In genomic region chr5:137611245-137611602, GRCm38 (mm10) we compare ENCODE assay signal across 7 mouse cellular contexts. TPM values are rescaled to one million over a fixed set of nuclear protein-coding genes. Genes with fewer than 3 reads are reported as not detected.
DNase-seq lines count a peak whose midpoint lies in the region; ATAC-seq lines count a peak whose summit lies in the region.

No protein-coding gene starts in this region.

- H3K4me1 ChIP-seq in embryonic facial prominence, embryonic 14.5 days (ENCODE audit: control insufficient read depth, insufficient read depth, low read length), result peaks cover 53% of the 10 kb centered on the region
- H3K4me1 ChIP-seq in limb, embryonic 12.5 days (replicated peaks), result peaks cover 65% of the 10 kb centered on the region
- peaks cover 11% of the 10 kb centered on the region for H3K4me1 ChIP-seq in neural tube, embryonic 11.5 days (ENCODE audit: control insufficient read depth, insufficient read depth, low read length)

- ATAC-seq in embryonic facial prominence, embryonic 14.5 days (ENCODE audit: low read depth), result peak; percentile 83
- peak; percentile 39 for ATAC-seq in limb, embryonic 12.5 days (ENCODE audit: insufficient number of reproducible peaks, insufficient read depth, low FRiP score, low TSS enrichment, low read depth)
- no peak for ATAC-seq in neural tube, embryonic 11.5 days (ENCODE audit: insufficient read depth, low FRiP score, low TSS enrichment)
- ATAC-seq in erythroid progenitor cell, adult 5-6 weeks (replicated peaks; ENCODE audit: low FRiP score, poor library complexity, severe bottlenecking), result no peak

- peak overlapping the region; percentile 55 for H3K9ac ChIP-seq in embryonic facial prominence, embryonic 14.5 days (ENCODE audit: low read depth, low read length)
- peak overlapping the region; percentile 56 for H3K9ac ChIP-seq in limb, embryonic 12.5 days (replicated peaks)
- peak overlapping the region; percentile 41; the same call in 1 of the 2 replicates for H3K9ac ChIP-seq in neural tube, embryonic 11.5 days (ENCODE audit: low read length)

- H3K9me3 ChIP-seq in embryonic facial prominence, embryonic 14.5 days (ENCODE audit: control insufficient read depth, low read length), result no peaks in the 10 kb centered on the region
- H3K9me3 ChIP-seq in limb, embryonic 12.5 days, result no peaks in the 10 kb centered on the region
- no peaks in the 10 kb centered on the region for H3K9me3 ChIP-seq in neural tube, embryonic 11.5 days (ENCODE audit: control insufficient read depth, low read length)

- DNase-seq in adrenal gland, adult 8-10 months, result peak; percentile 68
- DNase-seq in embryonic facial prominence, embryonic 14.5 days (ENCODE audit: low spot score), result peak; percentile 90
- DNase-seq in heart, postnatal 36 days, result peak; percentile 59 to 71
- peak; percentile 64 for DNase-seq in neural tube, embryonic 11.5 days (ENCODE audit: low spot score)
- no peak for DNase-seq in right cerebral cortex, postnatal 36 days (ENCODE audit: low spot score in 2 of 2)

- H3K36me3 ChIP-seq in embryonic facial prominence, embryonic 14.5 days (ENCODE audit: control insufficient read depth, insufficient read depth, low read length), result peaks cover 20% of the 10 kb centered on the region
- H3K36me3 ChIP-seq in limb, embryonic 12.5 days, result peaks cover 20% of the 10 kb centered on the region
- H3K36me3 ChIP-seq in neural tube, embryonic 11.5 days (ENCODE audit: control insufficient read depth, insufficient read depth, low read length), result no peaks in the 10 kb centered on the region; the same call in 1 of the 2 replicates

- H3K4me3 ChIP-seq in embryonic facial prominence, embryonic 14.5 days (ENCODE audit: low read depth, low read length), result peak overlapping the region; percentile 35
- peak overlapping the region; percentile 43 for H3K4me3 ChIP-seq in limb, embryonic 12.5 days (replicated peaks)
- 0 out of 2 replicates have a peak overlapping the region, but pooled peaks have one; percentile 10 for H3K4me3 ChIP-seq in neural tube, embryonic 11.5 days (ENCODE audit: low read depth, low read length)

- peak overlapping the region; percentile 62 for H3K4me2 ChIP-seq in embryonic facial prominence, embryonic 14.5 days (ENCODE audit: low read depth, low read length)
- H3K4me2 ChIP-seq in limb, embryonic 12.5 days, result peak overlapping the region; percentile 72
- H3K4me2 ChIP-seq in neural tube, embryonic 11.5 days (ENCODE audit: low read depth), result peak overlapping the region; percentile 32

- 7% methylated on average over 6 of the region's 6 CpGs for WGBS in embryonic facial prominence, embryonic 14.5 days
- 2% methylated on average over 6 of the region's 6 CpGs for WGBS in limb, embryonic 12.5 days
- 22% methylated on average over 6 of the region's 6 CpGs for WGBS in neural tube, embryonic 11.5 days

- intact Hi-C loops in heart, postnatal 36 days (cut with DNase I), result no loop called here

- H3K27me3 ChIP-seq in embryonic facial prominence, embryonic 14.5 days (replicated peaks; ENCODE audit: control insufficient read depth, insufficient read depth, low read length), result no peaks in the 10 kb centered on the region
- no peaks in the 10 kb centered on the region for H3K27me3 ChIP-seq in limb, embryonic 12.5 days
- H3K27me3 ChIP-seq in neural tube, embryonic 11.5 days (ENCODE audit: control insufficient read depth, insufficient read depth, low read length), result 0 out of 2 replicates have a peak, but pooled peaks cover 2% of the 10 kb centered on the region

- peak overlapping the region; percentile 97 for H3K27ac ChIP-seq in embryonic facial prominence, embryonic 14.5 days (replicated peaks; ENCODE audit: low read depth, low read length)
- peak overlapping the region; percentile 99 for H3K27ac ChIP-seq in limb, embryonic 12.5 days
- peak overlapping the region; percentile 83 for H3K27ac ChIP-seq in neural tube, embryonic 11.5 days (ENCODE audit: low read depth, low read length)

RNA-seq across cellular contexts. Expression of gene Pcolce, which starts 2.4 kb away (rescaled TPM):
- 1,000 to 10,000 TPM; 1,036 to 1,320 (median 1,219) TPM for total RNA-seq in adrenal gland, adult 8-10 months (2022)
- 242 and 292 TPM in 2 replicates for polyA plus RNA-seq in embryonic facial prominence, embryonic 14.5 days (2014; fragmentation: Nextera tagmentation; extraction: Ambion mirVana)
- total RNA-seq in heart, postnatal 36 days (2021), result 10 to 100 TPM; 58.1 to 65.1 TPM
- polyA plus RNA-seq in limb, embryonic 12.5 days (2016; fragmentation: Nextera tagmentation; extraction: Ambion mirVana), result 128 and 135 TPM in 2 replicates
- polyA plus RNA-seq in neural tube, embryonic 11.5 days (2014; fragmentation: Nextera tagmentation; extraction: Ambion mirVana), result 75.5 and 91.9 TPM in 2 replicates
- total RNA-seq in erythroid progenitor cell, adult 5-6 weeks (2015; ENCODE audit: low replicate concordance), result 1.7 and 3.2 TPM in 2 replicates
- total RNA-seq in erythroid progenitor cell, adult 5-6 weeks (2017; ENCODE audit: low replicate concordance), result 1.0 TPM in 1 of 2 replicates, not detected in the other

RNA-seq across cellular contexts. Expression of gene Mospd3, which starts 10.4 kb away (rescaled TPM):
- 10 to 100 TPM; 42.2 to 65.0 (median 52.4) TPM for total RNA-seq in adrenal gland, adult 8-10 months (2022)
- 43.0 and 45.6 TPM in 2 replicates for polyA plus RNA-seq in embryonic facial prominence, embryonic 14.5 days (2014; fragmentation: Nextera tagmentation; extraction: Ambion mirVana)
- 10 to 100 TPM; 16.5 to 16.8 TPM for total RNA-seq in heart, postnatal 36 days (2021)
- polyA plus RNA-seq in limb, embryonic 12.5 days (2016; fragmentation: Nextera tagmentation; extraction: Ambion mirVana), result 21.1 and 28.5 TPM in 2 replicates
- polyA plus RNA-seq in neural tube, embryonic 11.5 days (2014; fragmentation: Nextera tagmentation; extraction: Ambion mirVana), result 27.8 and 28.5 TPM in 2 replicates
- 36.9 and 44.3 TPM in 2 replicates for total RNA-seq in erythroid progenitor cell, adult 5-6 weeks (2015; ENCODE audit: low replicate concordance)
- 8.5 TPM in 1 of 2 replicates, not detected in the other for total RNA-seq in erythroid progenitor cell, adult 5-6 weeks (2017; ENCODE audit: low replicate concordance)

RNA-seq across cellular contexts. Expression of gene Fbxo24, which starts 17.6 kb away (rescaled TPM):
- 1 to 10 TPM in 3 of 4 experiments, under 1 TPM in 1; 0.90 to 5.5 (median 3.0) TPM for total RNA-seq in adrenal gland, adult 8-10 months (2022)
- 0.10 and 0.25 TPM in 2 replicates for polyA plus RNA-seq in embryonic facial prominence, embryonic 14.5 days (2014; fragmentation: Nextera tagmentation; extraction: Ambion mirVana)
- under 1 TPM; 0.16 to 0.31 TPM for total RNA-seq in heart, postnatal 36 days (2021)
- 0.20 and 0.31 TPM in 2 replicates for polyA plus RNA-seq in limb, embryonic 12.5 days (2016; fragmentation: Nextera tagmentation; extraction: Ambion mirVana)
- 0.21 TPM in 1 of 2 replicates, not detected in the other for polyA plus RNA-seq in neural tube, embryonic 11.5 days (2014; fragmentation: Nextera tagmentation; extraction: Ambion mirVana)
- not detected in 2 replicates for total RNA-seq in erythroid progenitor cell, adult 5-6 weeks (2015; ENCODE audit: low replicate concordance)
- not detected in 2 replicates for total RNA-seq in erythroid progenitor cell, adult 5-6 weeks (2017; ENCODE audit: low replicate concordance)

RNA-seq across cellular contexts. Expression of gene Lrch4, which starts 17.7 kb away (rescaled TPM):
- 10 to 100 TPM; 25.1 to 35.9 (median 31.4) TPM for total RNA-seq in adrenal gland, adult 8-10 months (2022)
- 36.5 and 40.1 TPM in 2 replicates for polyA plus RNA-seq in embryonic facial prominence, embryonic 14.5 days (2014; fragmentation: Nextera tagmentation; extraction: Ambion mirVana)
- 10 to 100 TPM; 18.4 to 20.5 TPM for total RNA-seq in heart, postnatal 36 days (2021)
- polyA plus RNA-seq in limb, embryonic 12.5 days (2016; fragmentation: Nextera tagmentation; extraction: Ambion mirVana), result 36.0 and 37.6 TPM in 2 replicates
- 31.6 and 39.0 TPM in 2 replicates for polyA plus RNA-seq in neural tube, embryonic 11.5 days (2014; fragmentation: Nextera tagmentation; extraction: Ambion mirVana)
- total RNA-seq in erythroid progenitor cell, adult 5-6 weeks (2015; ENCODE audit: low replicate concordance), result 46.9 and 75.0 TPM in 2 replicates
- total RNA-seq in erythroid progenitor cell, adult 5-6 weeks (2017; ENCODE audit: low replicate concordance), result 32.0 and 37.7 TPM in 2 replicates

RNA-seq across cellular contexts. Expression of gene Gm20605, which starts 17.8 kb away (rescaled TPM):
- total RNA-seq in adrenal gland, adult 8-10 months (2022), result 10 to 100 TPM in 3 of 4 experiments, 1 to 10 TPM in 1; 8.2 to 24.1 (median 14.7) TPM
- polyA plus RNA-seq in embryonic facial prominence, embryonic 14.5 days (2014; fragmentation: Nextera tagmentation; extraction: Ambion mirVana), result 6.4 and 6.6 TPM in 2 replicates
- 1 to 10 TPM; 3.9 to 4.9 TPM for total RNA-seq in heart, postnatal 36 days (2021)
- 8.4 and 9.7 TPM in 2 replicates for polyA plus RNA-seq in limb, embryonic 12.5 days (2016; fragmentation: Nextera tagmentation; extraction: Ambion mirVana)
- polyA plus RNA-seq in neural tube, embryonic 11.5 days (2014; fragmentation: Nextera tagmentation; extraction: Ambion mirVana), result 6.7 and 8.2 TPM in 2 replicates
- 17.3 and 25.2 TPM in 2 replicates for total RNA-seq in erythroid progenitor cell, adult 5-6 weeks (2015; ENCODE audit: low replicate concordance)
- total RNA-seq in erythroid progenitor cell, adult 5-6 weeks (2017; ENCODE audit: low replicate concordance), result 6.1 and 17.1 TPM in 2 replicates

Comparison
In these comparisons a context has a peak if more than half of its experiments do, and no peak if none do; other contexts are left out.
1. DNase-seq: peak in adrenal gland, adult 8-10 months (single experiment), embryonic facial prominence, embryonic 14.5 days (single experiment), heart, postnatal 36 days (2 of 2) and neural tube, embryonic 11.5 days (single experiment); none in right cerebral cortex, postnatal 36 days (0 of 2).
2. ATAC-seq: peak in embryonic facial prominence, embryonic 14.5 days (single experiment) and limb, embryonic 12.5 days (single experiment); none in neural tube, embryonic 11.5 days (single experiment) and erythroid progenitor cell, adult 5-6 weeks (single experiment).
3. RNA of gene Pcolce, which starts 2.4 kb away (total RNA-seq): 1,036 to 1,320 TPM in adrenal gland, adult 8-10 months and 58.1 to 65.1 TPM in heart, postnatal 36 days; 1.0 to 3.2 TPM in erythroid progenitor cell, adult 5-6 weeks; every median in the first group is over 10 times any median in the second.
4. Peak in every context shown above with its lines, with median percentiles within 50 percentile points of each other: H3K27ac ChIP-seq, H3K4me2 ChIP-seq, H3K4me3 ChIP-seq and H3K9ac ChIP-seq.